Mouse (Mus musculus) kidney, adult 2 months (tissue): Measurements from ENCODE around the gene Ankrd12.

Experiments used
- CTCF ChIP-seq: fragments of 200-500 bp; conservative IDR thresholded peaks from 2 replicates; pipeline ENCODE4 v1.5.1; 2011; ENCODE audit warnings: low read depth, mild to moderate bottlenecking, control low read depth, low read length, moderate library complexity, mixed read lengths; ENCODE audit not compliant: insufficient read depth, insufficient read length
- POLR2A ChIP-seq: fragments of 200-500 bp; IDR thresholded peaks from one replicate; pipeline ENCODE4 v1.6.1; 2011; ENCODE audit warnings: low read depth, low read length, control low read depth

GRCm38 (mm10) chr17:65988151-65988820, 88.6 kb downstream of the Ankrd12 start:
- no peak for TF ChIP-seq CTCF
- no peak for TF ChIP-seq POLR2A
